Mouse (Mus musculus) mouse trophoblast stem cell (cell line): ENCODE results near the gene Cacna1c.

Source experiments
- in situ Hi-C, 2 experiments: fragments of 300-500 bp; cut with MseI, MboI; formaldehyde crosslinking; loops; 2 replicates in 1 of 2; 3 replicates in 1 of 2; pipeline ENCODE4 v1.15.1; 2025

Cacna1c gene

DNA sequence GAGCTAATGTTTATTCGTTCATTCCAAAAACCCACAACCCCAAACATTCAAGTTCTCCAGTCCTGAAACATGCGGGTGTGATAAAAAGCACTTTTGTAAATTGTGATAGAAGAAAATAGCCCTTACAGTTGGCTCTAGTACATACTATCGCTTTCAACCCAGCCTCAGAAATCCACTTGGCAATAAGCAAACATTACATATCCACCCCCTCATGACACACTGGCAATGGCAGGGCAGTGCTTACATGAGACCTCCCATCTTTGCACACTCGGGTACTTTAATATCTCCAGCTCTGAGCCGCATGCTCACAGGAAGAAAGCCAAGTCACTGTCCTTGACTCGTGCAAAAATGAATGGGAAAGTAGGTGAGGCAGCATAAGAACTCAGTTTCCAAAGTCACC is 232.4 kb downstream of the Cacna1c start:
- in situ Hi-C loops, result no loop called here

DNA sequence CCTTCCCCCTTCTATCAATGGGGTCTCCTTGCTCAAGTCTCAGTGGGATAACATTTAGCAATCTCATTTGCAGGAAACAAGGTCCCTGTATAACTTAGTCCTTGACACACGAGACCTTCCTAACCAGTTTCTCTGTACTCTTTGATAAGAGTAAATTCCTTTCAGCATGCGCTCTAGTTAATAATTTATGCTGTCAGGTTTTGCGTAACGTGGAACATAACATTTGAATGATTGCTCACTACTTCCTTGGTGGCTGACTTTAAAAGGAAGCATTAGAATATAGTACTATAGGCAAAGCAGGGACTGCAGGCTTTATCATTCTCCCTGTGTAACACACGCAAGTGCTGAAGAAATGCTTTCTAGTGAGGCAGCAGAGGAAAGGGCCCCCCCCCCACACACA is 232.9 kb downstream of the Cacna1c start:
- in situ Hi-C loops, result no loop called here

DNA sequence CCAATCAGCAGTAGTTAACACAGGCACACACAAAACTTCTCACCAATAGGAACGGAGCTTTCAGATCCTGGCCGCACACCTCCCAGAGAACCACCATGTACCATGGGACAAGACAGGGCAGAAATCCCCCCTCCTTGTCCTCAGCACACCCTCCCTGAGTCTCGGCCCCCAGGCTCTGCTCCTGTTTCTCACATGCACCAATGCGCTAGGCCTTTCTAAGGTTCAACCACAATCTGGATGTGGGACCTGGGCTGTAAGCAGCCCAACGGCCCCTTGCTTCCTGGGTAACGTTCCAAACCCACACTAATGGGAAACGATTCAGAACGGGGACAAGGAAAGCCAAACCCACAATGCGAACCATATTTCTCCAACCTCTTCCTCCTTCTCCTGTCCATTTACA is 237.7 kb downstream of the Cacna1c start:
- in situ Hi-C loops, result no loop called here

DNA sequence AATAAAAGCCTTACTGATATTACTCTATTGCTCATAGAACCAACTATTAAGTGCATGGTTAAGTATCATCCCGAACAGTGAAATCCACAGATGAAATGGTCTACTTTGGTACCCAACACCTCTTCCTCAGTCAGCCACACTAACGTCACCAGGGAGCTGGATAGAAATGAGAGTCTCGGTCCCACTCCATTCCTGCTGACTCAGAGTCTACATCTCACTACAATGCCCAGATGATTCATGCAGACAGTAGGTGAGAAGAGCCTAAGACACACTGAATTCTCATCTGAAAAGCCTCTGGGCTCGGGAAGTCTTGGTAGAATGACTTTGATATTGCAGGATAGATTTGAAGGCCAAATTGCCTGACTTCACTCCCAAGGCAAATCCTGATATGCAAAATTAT is 240.0 kb downstream of the Cacna1c start:
- in situ Hi-C loops, result no loop called here

DNA sequence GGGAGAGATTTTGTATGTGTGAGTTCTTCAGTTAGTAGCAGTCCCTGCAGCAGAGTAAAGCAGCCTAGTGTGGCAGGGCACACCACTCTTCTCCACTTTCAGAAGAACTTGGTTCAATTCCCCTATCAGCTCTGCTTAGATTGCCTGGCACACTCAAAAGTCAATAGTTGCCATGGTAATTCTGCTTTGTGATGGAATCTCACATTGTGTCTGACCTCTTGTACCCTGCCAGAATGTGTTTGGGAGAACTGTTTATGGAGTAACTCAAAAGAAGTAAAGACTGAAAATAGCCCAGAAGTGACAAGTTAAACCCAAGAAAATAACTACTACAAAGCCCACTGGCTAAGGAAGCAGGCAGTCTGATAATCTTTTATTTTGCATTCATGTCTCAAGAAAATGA is 240.4 kb downstream of the Cacna1c start:
- in situ Hi-C loops, result no loop called here

DNA sequence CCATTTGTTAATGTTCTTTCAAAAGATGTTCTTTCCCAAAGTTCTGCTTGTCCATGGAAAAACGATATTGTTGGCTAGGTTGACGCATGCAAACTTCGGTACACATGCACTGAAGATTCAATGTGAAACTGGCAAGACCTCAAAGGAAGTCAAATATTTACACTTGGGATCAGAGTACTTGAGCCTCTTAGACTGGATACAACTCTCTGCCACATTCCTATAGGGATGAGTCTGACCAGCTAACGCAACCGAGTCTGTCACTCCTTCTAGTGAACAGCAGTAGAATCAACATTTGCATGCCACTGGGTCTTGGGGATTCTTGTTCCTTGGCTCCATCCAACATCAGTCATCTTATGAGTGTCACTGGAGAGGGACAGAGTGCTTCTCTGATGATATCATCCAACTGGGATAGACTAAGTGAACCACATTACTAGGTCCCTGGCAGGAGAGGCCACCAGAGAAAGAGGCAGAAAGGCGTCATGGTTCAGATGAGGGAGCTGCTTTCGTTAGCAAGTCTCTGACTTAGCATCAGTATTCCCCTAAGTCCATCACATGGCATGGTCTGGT is 241.1 kb downstream of the Cacna1c start:
- in situ Hi-C loops, result no loop called here

DNA sequence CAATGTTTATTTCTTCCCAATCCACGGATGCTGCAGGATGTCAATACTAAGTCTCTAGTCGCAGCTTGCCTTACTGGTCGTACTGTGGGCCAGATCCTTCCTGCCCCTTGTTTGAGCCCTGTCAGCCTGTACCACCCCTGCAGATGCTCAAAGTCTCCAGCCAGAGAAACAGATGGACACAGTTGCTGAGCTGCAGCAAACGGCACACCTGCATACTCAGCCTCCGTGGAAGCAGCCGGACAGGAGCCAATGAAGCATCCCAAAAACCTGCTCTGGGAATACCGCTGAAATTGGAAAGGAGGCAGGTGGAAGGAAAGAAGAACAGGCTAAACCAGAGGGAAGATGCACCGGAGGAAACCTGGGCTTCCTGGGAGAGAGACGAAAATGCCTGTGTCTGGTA is 243.8 kb downstream of the Cacna1c start:
- in situ Hi-C loops, result no loop called here

DNA sequence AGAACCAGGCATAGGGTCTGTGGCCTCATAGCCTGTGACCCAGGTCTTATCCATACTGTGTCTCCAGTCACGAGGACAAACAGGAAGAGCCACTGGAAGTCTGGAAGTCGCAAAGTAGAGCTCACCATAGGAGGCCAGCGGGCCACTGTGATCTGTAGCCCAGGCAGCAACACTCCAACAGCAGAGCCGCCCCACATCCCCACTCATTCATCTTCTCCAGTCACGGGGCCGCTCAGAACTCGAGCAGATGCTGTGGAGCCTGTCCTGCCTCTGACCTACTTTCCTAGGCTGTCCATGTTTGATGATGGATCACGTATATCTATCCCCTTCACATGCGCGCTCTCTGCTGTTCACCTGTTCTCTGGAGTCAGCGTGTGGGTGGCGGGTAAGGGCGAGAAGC is 246.0 kb downstream of the Cacna1c start:
- in situ Hi-C loops, result no loop called here

DNA sequence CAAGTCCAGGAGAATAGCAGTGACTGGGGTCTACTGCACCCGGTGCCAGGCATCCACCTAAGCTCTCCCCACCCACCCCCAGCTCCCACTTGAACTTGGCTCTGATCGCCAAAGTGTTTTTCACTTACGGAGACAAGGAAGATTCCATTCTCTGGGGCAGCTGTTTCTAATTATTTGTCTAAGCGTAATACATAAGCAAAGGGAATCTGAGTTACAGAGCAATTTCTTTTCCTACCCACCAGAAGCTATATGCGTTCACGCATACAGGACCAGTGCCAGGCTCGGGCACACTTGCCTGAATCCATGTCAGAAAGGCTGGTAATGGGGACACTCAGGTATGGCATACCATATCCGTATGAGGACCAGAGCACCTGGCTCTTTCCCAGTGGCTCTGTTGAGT is 248.9 kb downstream of the Cacna1c start:
- in situ Hi-C loops, result no loop called here

DNA sequence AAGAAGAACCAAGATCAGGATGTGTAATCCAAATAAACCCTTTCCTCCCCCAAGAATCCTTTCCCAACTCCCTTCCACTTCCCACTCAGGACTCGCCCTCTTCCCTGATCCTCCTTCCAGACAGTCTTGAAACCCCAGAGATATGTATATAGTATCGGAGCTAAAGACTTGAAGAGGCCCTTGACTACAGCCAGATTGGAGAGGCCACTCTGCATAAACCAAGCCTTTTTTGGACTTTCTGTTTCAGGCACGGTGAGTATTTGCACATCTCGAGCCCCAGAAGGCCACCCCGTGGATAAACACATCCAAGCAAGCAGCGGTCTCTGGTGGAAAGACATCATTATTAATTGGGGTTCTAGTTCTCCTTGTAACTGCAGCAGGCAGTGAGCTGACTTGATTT is 249.6 kb downstream of the Cacna1c start:
- in situ Hi-C loops, result no loop called here

DNA sequence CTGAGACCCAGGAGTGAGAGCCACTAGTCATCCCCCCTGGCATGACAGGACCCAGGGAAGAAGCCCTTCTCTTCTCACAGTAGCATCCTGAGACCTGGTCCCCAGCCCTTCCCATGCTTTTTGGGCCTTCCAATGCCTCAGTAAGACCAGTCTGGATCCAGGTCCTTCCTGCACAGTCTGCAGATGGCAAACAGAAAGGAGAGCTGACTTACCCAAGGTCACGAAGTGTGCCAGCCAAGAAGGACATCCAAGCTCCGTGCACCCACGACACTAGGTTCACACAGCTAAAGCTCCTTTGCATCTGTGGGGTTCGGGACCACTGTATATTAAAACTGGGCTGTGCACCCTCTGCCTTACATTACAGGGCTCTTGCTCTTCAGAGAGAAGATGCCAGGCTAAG is 252.1 kb downstream of the Cacna1c start:
- in situ Hi-C loops, result no loop called here

DNA sequence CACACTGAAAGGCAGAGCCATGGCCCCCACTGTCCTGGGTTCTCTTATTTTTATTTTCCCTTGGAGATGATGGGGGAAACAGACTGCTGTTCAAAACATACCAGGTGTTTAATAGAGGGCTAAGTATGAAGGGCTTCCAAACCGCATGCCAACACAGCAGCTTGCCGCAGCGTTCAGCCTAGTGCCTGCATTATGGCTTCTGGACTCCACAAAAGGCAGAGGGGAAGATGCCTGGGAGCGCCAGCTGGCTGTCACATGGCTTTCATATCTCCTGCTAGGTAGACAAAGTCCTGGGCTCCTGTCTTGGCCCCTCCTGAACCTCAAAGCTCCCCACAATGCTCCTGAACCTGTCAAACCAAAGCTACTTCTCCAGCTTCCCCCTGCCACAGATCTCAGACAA is 254.4 kb downstream of the Cacna1c start:
- in situ Hi-C loops, result no loop called here

DNA sequence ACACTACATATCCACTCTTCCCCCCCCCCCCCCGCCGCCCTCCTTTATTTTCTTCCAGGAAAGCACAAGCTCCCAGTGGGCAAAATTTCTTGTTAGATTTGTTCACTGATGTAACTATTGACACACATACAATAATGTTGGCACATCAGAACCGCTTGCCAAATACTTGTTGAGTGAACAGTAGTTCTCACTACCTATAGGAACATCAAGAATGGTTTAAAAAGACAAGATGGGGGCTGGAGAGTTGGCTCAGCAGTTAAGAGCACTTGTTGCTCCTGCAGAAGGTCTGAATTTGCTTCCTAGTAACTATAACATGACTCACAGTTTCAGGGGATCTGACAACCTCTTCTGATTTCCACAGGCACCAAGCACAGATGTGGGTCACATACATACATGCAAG is 255.2 kb downstream of the Cacna1c start:
- in situ Hi-C loops, result no loop called here

DNA sequence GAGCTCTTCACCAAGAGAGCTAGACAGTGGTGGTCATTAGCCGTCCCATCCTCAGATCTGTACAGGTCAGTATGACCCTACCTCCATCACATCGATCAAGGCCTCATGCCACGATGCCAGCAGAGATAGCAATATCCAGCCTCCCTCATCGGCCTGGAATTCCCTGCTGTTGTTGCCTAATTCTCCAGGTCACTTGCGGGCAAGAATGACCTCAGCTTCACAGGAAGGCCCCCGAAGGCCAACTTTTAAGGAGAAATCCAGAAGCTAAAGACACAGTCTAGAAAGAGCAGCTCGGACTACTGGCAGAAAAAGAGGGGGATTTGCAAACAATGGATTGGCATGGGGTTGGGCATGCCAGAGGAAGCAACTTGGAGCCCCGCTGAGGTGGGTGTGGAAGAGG is 256.6 kb downstream of the Cacna1c start:
- in situ Hi-C loops, result no loop called here

DNA sequence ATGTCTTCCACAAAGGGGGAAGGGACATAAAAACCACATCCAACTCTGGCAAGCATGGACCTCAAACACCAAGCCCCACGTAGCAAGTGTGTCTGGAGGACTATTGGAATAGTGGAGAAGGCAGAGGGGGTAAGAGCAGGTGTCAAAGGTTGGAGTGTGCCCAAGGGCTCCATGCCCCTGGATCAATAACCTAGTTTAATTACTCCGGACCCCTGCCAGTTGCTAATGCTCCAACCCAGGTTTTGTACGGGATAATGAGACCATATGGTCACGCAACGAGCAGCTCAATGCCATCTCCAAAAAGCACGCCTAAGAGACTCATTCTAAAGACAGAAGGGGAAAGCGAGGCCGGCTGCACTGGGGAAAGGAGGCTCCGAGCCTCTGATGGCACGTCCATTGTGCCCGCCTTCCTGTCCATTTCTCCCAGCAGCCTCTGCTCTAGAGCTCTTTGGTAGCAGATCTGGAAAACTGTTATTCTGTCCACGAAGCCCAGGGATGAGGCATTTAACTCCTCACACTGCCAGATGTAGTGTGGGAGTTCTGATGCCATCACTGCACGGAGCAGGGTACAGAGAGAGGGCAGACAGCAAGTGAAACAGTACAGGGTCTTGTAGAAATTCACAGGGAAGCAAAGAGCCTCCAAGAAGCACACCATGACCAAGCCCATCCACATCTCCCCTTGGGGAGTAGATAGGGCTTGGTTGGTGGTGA is 257.7 kb downstream of the Cacna1c start:
- in situ Hi-C loops, result no loop called here

DNA sequence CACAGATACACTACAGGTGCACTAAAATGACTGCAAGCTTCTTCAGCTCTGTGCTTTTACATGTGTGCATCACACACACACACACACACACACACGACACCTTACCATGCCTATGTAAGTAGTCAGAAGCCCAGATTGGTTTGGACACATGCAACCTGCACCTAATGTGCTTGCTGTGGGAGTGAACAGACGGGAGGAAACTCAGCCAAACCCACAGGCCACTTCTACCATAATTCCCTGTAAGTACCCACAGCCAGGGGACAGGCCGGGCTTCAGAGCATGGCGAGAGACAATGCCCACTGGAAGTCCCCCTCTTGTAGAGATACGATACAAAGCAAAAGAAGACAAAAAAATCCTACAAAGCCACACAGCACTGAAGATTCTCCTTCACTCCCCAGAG is 258.7 kb downstream of the Cacna1c start:
- in situ Hi-C loops, result no loop called here

DNA sequence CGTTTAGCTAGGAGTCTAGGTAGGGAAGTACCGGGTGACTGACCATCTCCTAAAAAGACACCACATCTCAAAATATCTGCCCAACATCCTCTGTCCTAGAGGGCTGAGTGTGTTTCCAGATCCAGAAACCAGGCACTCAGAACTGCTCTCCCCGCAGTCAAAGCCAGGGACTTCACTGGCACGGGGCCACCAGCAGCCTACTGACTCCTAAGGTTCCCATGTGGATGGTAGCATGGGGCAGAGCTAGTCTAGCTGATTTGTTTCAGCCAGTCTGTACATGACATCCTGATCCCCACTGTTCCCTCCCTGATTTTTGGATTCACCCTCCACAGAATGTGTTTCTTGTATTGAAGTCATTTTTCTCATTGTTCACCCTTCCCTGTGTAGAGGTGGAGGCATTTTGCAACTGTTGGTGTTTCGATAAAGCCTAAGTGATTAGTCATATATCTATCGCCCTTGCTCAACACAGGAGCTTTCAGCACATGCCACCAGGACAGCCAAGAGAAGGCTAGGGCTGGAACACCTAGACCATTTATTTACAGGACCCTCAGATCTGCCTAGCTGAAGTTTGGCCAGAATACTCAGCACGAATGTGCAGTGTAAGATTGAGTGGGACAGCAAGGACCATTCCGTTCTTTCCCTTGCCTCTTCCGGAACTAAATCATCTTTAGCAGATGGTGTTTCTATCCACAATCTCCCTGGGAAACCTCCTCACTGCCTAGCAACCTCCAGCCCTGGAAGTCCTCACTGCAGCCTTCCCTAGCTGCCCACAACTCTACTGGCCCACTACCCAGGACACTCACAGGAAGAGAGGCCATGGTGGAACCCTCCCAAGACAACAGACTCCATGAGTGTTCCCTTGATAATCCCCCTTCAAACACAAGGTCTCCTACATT is 260.4 kb downstream of the Cacna1c start:
- in situ Hi-C loops, result no loop called here

DNA sequence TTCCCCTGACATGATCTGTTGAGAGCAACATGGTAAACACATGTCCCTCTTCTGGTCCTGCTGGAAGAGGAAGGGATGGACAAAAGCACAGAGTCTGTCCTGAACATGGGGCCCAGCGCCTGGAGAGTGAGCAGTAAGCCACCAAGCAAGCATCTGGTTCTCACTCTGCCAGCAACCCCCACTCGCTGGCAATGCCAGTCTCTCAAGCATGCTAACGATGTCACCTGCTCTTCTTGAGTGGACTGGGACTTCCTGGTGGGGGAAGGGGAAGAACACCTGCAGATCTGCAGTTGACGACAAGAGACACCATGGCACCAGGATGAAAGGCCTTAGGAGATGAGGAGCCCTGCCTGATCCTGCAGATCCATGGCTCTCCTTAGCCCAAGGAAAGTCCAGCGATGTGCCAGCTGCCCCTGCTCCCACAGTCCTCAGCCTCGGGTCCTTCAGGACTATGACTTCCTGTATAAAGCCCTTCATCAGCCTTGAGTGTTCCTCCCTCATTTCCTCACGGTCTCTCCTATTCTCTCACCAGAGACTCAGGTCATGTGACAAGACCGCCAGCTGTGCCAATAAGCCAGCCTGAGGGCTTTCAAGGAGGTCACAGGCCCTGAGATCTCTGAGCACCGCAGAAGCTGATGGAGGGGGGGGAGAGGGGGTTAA is 261.8 kb downstream of the Cacna1c start:
- in situ Hi-C loops, result no loop called here

DNA sequence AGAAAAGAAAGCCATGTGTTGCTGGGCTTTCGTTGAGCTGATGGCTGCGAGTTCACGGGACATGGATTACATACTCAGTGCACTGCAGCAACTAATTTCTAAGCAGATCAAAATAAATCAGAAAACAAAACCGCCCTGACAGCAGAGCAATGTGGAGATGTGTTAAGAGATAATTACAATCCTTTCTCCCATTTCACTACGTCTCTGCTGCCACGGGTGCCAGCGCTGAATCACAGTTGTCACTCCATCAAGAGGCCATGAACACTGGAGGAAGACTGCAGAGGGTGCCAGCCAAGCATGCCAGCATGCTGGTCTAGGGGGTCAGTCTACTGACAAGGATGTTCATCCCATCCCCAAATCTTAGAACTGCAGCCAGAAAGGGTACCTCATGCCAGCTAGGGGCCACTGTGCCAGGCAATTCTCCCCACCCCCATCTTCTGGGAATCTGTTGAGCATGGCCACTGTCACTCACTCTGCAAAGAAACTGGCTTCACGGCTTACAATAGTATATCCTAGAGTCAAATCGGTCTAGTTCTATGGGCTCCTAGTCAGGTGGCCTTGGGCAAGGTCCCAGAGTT is 263.1 kb downstream of the Cacna1c start:
- in situ Hi-C loops, result no loop called here

DNA sequence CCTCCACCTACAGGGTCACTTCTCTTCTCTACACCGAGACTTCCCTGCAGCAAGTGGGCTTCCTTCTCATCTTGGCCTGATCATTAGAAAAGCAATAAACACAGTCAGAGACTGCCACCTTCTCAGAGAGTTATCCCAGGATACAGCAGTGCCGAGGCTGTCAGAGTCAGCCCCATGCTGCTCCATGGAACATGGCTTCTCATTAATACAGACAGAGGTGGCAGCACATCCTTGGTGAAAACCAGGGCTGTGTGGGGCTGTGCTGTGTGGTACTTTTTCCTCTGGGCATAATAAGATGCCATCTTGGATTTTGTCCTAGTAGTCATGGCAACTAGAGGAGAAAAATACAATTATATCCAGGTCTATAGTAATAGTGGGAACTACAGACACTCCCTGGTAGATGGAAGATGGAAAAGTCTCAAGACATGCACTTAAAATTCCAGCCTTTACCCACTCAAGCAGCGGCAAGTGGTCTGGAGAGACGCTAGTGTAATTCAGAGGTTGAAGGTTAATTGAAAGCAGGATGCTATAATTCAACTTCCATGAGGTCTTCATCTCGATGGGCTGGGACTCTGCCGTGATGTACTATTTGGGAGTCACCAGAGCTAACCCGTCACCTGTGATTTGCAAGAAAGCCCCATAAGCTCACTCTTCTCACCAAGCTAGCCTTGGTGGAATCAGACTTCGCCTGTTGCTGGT is 264.1 kb downstream of the Cacna1c start:
- in situ Hi-C loops, result no loop called here

DNA sequence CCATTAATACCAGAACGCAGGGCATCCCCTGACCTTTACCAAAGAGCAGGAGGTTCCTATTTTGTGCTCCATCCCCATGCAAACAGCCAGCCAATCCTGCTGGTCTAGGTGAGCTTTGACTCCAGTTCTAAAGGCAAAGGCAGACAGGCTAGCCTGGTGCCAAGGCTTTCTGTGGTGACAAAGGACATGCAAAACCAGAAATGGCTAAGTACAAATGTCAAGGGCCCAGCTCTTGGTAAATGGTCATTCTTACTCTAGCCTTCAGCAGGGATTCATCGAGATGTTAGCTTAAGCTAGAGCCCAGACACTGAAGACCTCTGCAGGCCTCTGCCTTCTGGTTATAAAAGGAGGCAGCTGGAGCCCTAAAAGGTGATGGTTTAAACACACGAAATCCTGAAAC is 269.5 kb downstream of the Cacna1c start:
- in situ Hi-C loops, result loop anchor here (5.0 kb wide), 2 partner anchors 171 to 176 kb away; no protein-coding TSS in a partner anchor
